Mouse (Mus musculus) layer of hippocampus, adult 8-10 months (tissue): Measurements from ENCODE around the gene Aamp. TPM values are rescaled to one million over a fixed set of nuclear protein-coding genes. Genes with fewer than 3 reads are reported as not detected.
A peak's percentile ranks its signal among the peaks of the same experiment; 100 is the strongest.
"Not testable (repeated sequence)": the region's sequence is repeated elsewhere in the genome, so short reads cannot be mapped to it uniquely, and the experiment has no call there.

Source experiments
- DNase-seq, 2 experiments: peaks; one replicate each; pipeline ENCODE4 v3.0.0; 2022; ENCODE audit warnings: low spot score in 2 of 2
- total RNA-seq, 4 experiments: library from RNA; stranded (reverse); gene quantifications; 2 replicates each; pipeline ENCODE4 v1.2.4; 2022

Gene Aamp
- total RNA-seq: 100 to 1,000 TPM; 150 to 159 (median 154) TPM

- DNase-seq: peak; percentile 100
Observed at GRCm38 (mm10) chr1:74284543-74285160, at the start of gene Aamp, which contains the start of gene Pnkd. Gene Aamp, minus strand, starts transcription at chr1:74284738. Gene Pnkd, plus strand, starts transcription at chr1:74284930.

GRCm38 (mm10) chr1:74332930-74333329 lies 48.4 kb upstream of the Aamp start:
- DNase-seq: no peak

- DNase-seq: peak; percentile 94 to 97
Observed at GRCm38 (mm10) chr1:74332241-74332763, 47.8 kb upstream of the Aamp start.

GRCm38 (mm10) chr1:74331046-74331681 lies 46.6 kb upstream of the Aamp start:
- no peak for DNase-seq

- no peak for DNase-seq
Observed at GRCm38 (mm10) chr1:74329899-74330431, 45.4 kb upstream of the Aamp start.

- not testable (repeated sequence) for DNase-seq
Observed at GRCm38 (mm10) chr1:74326916-74327315, 42.4 kb upstream of the Aamp start.

- DNase-seq: no peak
Observed at GRCm38 (mm10) chr1:74321396-74321795, 36.9 kb upstream of the Aamp start.

GRCm38 (mm10) chr1:74318711-74319110 lies 34.2 kb upstream of the Aamp start:
- no peak for DNase-seq

- no peak for DNase-seq
Observed at GRCm38 (mm10) chr1:74316114-74316827, 31.7 kb upstream of the Aamp start.

GRCm38 (mm10) chr1:74314796-74315195 lies 30.3 kb upstream of the Aamp start:
- DNase-seq: no peak

GRCm38 (mm10) chr1:74313049-74313692 lies 28.6 kb upstream of the Aamp start:
- peak; percentile 57 to 64 for DNase-seq

- DNase-seq: no peak
Observed at GRCm38 (mm10) chr1:74309767-74310166, 25.2 kb upstream of the Aamp start.

- no peak for DNase-seq
Observed at GRCm38 (mm10) chr1:74308001-74308964, 23.7 kb upstream of the Aamp start.

- DNase-seq: no peak
Observed at GRCm38 (mm10) chr1:74307146-74307545, 22.6 kb upstream of the Aamp start.

GRCm38 (mm10) chr1:74305522-74305921 lies 21.0 kb upstream of the Aamp start, which contains the start of gene Tmbim1:
Gene Tmbim1, minus strand, starts transcription at chr1:74305622.
- no peak for DNase-seq

GRCm38 (mm10) chr1:74304946-74305345 lies 20.4 kb upstream of the Aamp start:
- DNase-seq: no peak

GRCm38 (mm10) chr1:74304339-74304790 lies 19.8 kb upstream of the Aamp start:
- no peak for DNase-seq

GRCm38 (mm10) chr1:74303509-74304338 lies 19.2 kb upstream of the Aamp start:
- peak in 1 of 2 experiments; percentile 53 for DNase-seq

GRCm38 (mm10) chr1:74302835-74303234 lies 18.3 kb upstream of the Aamp start:
- no peak for DNase-seq
